8 mouse cellular contexts compared by ENCODE assay signal in the genomic region with DNA sequence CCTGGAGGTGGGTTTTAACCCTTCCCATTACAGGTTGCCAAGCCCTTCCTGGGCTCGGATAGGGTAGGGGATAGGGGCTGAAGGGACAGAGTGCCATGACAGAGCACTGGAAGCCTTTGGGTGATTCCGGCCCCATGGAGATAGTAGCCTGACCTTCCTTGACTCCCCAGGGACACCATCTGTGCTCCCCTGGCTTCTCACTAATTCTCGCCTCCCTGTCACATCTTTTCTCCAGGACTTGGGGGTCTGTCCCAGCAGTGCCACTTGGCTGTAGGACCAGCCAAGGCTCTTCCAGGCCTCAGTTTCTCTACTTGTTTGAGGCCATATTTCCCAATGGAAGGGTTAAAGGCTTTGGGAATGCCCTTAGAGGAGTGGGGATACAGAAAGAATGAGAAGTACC. TPM values are rescaled to one million over a fixed set of nuclear protein-coding genes. Genes with fewer than 3 reads are reported as not detected.
DNase-seq lines count a peak whose midpoint lies in the region; ATAC-seq and TF ChIP-seq lines count a peak whose summit lies in the region.

No protein-coding gene starts in this region.

- peaks cover 18% of the 10 kb centered on the region for H3K4me1 ChIP-seq in forebrain, embryonic 14.5 days (ENCODE audit: control insufficient read depth, insufficient read depth, low read length)
- H3K4me1 ChIP-seq in liver, embryonic 16.5 days (ENCODE audit: control insufficient read depth, low read depth, low read length): peaks cover 28% of the 10 kb centered on the region

- peaks cover 49% of the 10 kb centered on the region for H3K79me3 ChIP-seq in C2C12 (ENCODE audit: low read depth)

- no peaks in the 10 kb centered on the region for H3K27me3 ChIP-seq in C2C12 (ENCODE audit: control insufficient read depth, insufficient read depth, insufficient read length)
- no peaks in the 10 kb centered on the region for H3K27me3 ChIP-seq in forebrain, embryonic 14.5 days (replicated peaks; ENCODE audit: control insufficient read depth, insufficient read depth, low read length)
- H3K27me3 ChIP-seq in liver, embryonic 16.5 days (ENCODE audit: control insufficient read depth, insufficient read depth, low read depth, low read length): no peaks in the 10 kb centered on the region

- H3K4me3 ChIP-seq in gastrocnemius, adult 2 months: peak overlapping the region; percentile 89
- peak overlapping the region; percentile 65 for H3K4me3 ChIP-seq in C2C12 (ENCODE audit: insufficient read depth, poor library complexity, severe bottlenecking)
- H3K4me3 ChIP-seq in forebrain, embryonic 14.5 days (ENCODE audit: low read depth, low read length): peak overlapping the region; percentile 92
- no peak overlapping the region for H3K4me3 ChIP-seq in liver, embryonic 16.5 days (ENCODE audit: low read depth, low read length)

- peaks cover 28% of the 10 kb centered on the region for H3K36me3 ChIP-seq in C2C12 (ENCODE audit: control insufficient read depth, insufficient read depth)
- H3K36me3 ChIP-seq in forebrain, embryonic 14.5 days (ENCODE audit: control insufficient read depth, insufficient read depth, low read length): peaks cover 35% of the 10 kb centered on the region
- peaks cover 17% of the 10 kb centered on the region for H3K36me3 ChIP-seq in liver, embryonic 16.5 days (ENCODE audit: control insufficient read depth, insufficient read depth)

- H3K9me3 ChIP-seq in forebrain, embryonic 14.5 days (replicated peaks; ENCODE audit: control insufficient read depth, low read length): no peaks in the 10 kb centered on the region
- no peaks in the 10 kb centered on the region for H3K9me3 ChIP-seq in liver, embryonic 16.5 days (replicated peaks; ENCODE audit: control insufficient read depth, low read length)

- peak overlapping the region; percentile 86 for H3K27ac ChIP-seq in gastrocnemius, adult 2 months
- peak overlapping the region; percentile 99 for H3K27ac ChIP-seq in forebrain, embryonic 14.5 days (ENCODE audit: low read depth, low read length)
- peak overlapping the region; percentile 21; the same call in 1 of the 2 replicates for H3K27ac ChIP-seq in liver, embryonic 16.5 days (ENCODE audit: low read length)

- H3K9ac ChIP-seq in forebrain, embryonic 14.5 days (ENCODE audit: low read length): peak overlapping the region; percentile 100
- no peak overlapping the region for H3K9ac ChIP-seq in liver, embryonic 16.5 days (ENCODE audit: low read depth, low read length)

- peaks cover 64% of the 10 kb centered on the region for H3K79me2 ChIP-seq in C2C12 (ENCODE audit: control insufficient read depth, insufficient read depth)

- intact Hi-C loops in gastrocnemius, adult 2 months (cut with DNase I): no loop called here
- intact Hi-C loops in gastrocnemius, postnatal 36 days (cut with DNase I): loop anchor here (5.0 kb wide), 1 partner anchor 191 kb away; a partner anchor contains a TSS

- peak overlapping the region; percentile 58 for H3ac ChIP-seq in C2C12 (ENCODE audit: control insufficient read depth, insufficient read length, low read depth)

- no peak for DNase-seq in gastrocnemius, adult 2 months
- DNase-seq in gastrocnemius, postnatal 36 days: no peak
- no peak for DNase-seq in forebrain, embryonic 14.5 days (ENCODE audit: low spot score)
- no peak for DNase-seq in thymus, postnatal 0 days (ENCODE audit: low spot score)
- DNase-seq in spleen, adult 12 weeks (ENCODE audit: low spot score): no peak
- DNase-seq in yolk sac, embryonic 10.5 days (ENCODE audit: low spot score): no peak

- no peak for TF ChIP-seq CTCF in gastrocnemius, adult 2 months (IDR thresholded peaks at IDR 0.05)
- no peak for TF ChIP-seq CTCF in C2C12 (IDR thresholded peaks at IDR 0.05; ENCODE audit: control insufficient read depth, insufficient read depth, insufficient read length)

- 23% methylated on average over 3 of the region's 3 CpGs for WGBS in forebrain, embryonic 14.5 days
- WGBS in liver, embryonic 16.5 days (ENCODE audit: insufficient replicate concordance): 53% methylated on average over 3 of the region's 3 CpGs

- ATAC-seq in forebrain, embryonic 14.5 days: no peak
- no peak for ATAC-seq in liver, embryonic 16.5 days (ENCODE audit: low read depth)

- peak overlapping the region; percentile 90 for H3K4me2 ChIP-seq in forebrain, embryonic 14.5 days (ENCODE audit: low read length)
- peak overlapping the region; percentile 85 for H3K4me2 ChIP-seq in liver, embryonic 16.5 days (ENCODE audit: low read depth, low read length)

TF ChIP-seq in C2C12, 6 proteins besides CTCF, POLR2A, EP300 and RAD21:
- TF ChIP-seq MAX (IDR thresholded peaks at IDR 0.05): peak; percentile 2
- no peak for TF ChIP-seq MYOD1 (IDR thresholded peaks at IDR 0.05; ENCODE audit: control insufficient read depth, insufficient read length, low read depth)

RNA-seq across cellular contexts. Expression of a gene that starts 11.3 kb away (rescaled TPM):
- total RNA-seq in gastrocnemius, adult 2 months (2021): 100 to 1,000 TPM; 140 to 141 TPM
- total RNA-seq in gastrocnemius, postnatal 36 days (2021): 100 to 1,000 TPM; 121 to 128 TPM
- 321 TPM for polyA plus RNA-seq in C2C12 (2012; fragmentation: generic; extraction: Trizol)
- 85.4 and 112 TPM in 2 replicates for polyA plus RNA-seq in forebrain, embryonic 14.5 days (2014; fragmentation: Nextera tagmentation; extraction: Ambion mirVana)
- polyA plus RNA-seq in liver, embryonic 16.5 days (2015; fragmentation: Nextera tagmentation; extraction: Ambion mirVana): 6.2 and 6.3 TPM in 2 replicates
- 86.3 and 118 TPM in 2 replicates for polyA plus RNA-seq in thymus, postnatal 0 days (2015; fragmentation: Nextera tagmentation; extraction: Ambion mirVana)

RNA-seq across cellular contexts. Expression of a gene that starts 23.7 kb away (rescaled TPM):
- total RNA-seq in gastrocnemius, adult 2 months (2021): 1 to 10 TPM; 6.2 to 8.7 TPM
- total RNA-seq in gastrocnemius, postnatal 36 days (2021): 1 to 10 TPM; 6.0 to 6.4 TPM
- 7.8 TPM for polyA plus RNA-seq in C2C12 (2012; fragmentation: generic; extraction: Trizol)
- polyA plus RNA-seq in forebrain, embryonic 14.5 days (2014; fragmentation: Nextera tagmentation; extraction: Ambion mirVana): 12.5 and 15.3 TPM in 2 replicates
- polyA plus RNA-seq in liver, embryonic 16.5 days (2015; fragmentation: Nextera tagmentation; extraction: Ambion mirVana): 5.7 and 5.9 TPM in 2 replicates
- polyA plus RNA-seq in thymus, postnatal 0 days (2015; fragmentation: Nextera tagmentation; extraction: Ambion mirVana): 11.0 and 11.9 TPM in 2 replicates

RNA-seq across cellular contexts. Expression of a gene that starts 23.8 kb away (rescaled TPM):
- total RNA-seq in gastrocnemius, adult 2 months (2021): 1 to 10 TPM; 2.7 to 3.4 TPM
- 1 to 10 TPM; 1.9 to 2.7 TPM for total RNA-seq in gastrocnemius, postnatal 36 days (2021)
- polyA plus RNA-seq in C2C12 (2012; fragmentation: generic; extraction: Trizol): 3.1 TPM
- polyA plus RNA-seq in forebrain, embryonic 14.5 days (2014; fragmentation: Nextera tagmentation; extraction: Ambion mirVana): 13.5 and 16.6 TPM in 2 replicates
- polyA plus RNA-seq in liver, embryonic 16.5 days (2015; fragmentation: Nextera tagmentation; extraction: Ambion mirVana): 4.1 and 4.2 TPM in 2 replicates
- 16.7 and 21.2 TPM in 2 replicates for polyA plus RNA-seq in thymus, postnatal 0 days (2015; fragmentation: Nextera tagmentation; extraction: Ambion mirVana)

Comparison
In these comparisons a context has a peak if more than half of its experiments do, and no peak if none do; other contexts are left out.
1. H3K27ac ChIP-seq: peak in every context shown above with its lines; median percentile 99 in forebrain, embryonic 14.5 days; 86 in gastrocnemius, adult 2 months; 21 in liver, embryonic 16.5 days.
2. RNA of a gene that starts 11.3 kb away (polyA plus RNA-seq): 321 TPM in C2C12 (single experiment), 86.3 to 118 TPM in thymus, postnatal 0 days and 85.4 to 112 TPM in forebrain, embryonic 14.5 days; 6.2 to 6.3 TPM in liver, embryonic 16.5 days; every median in the first group is over 10 times any median in the second.